Comparison of ENCODE assay signal across 8 mouse cellular contexts in the genomic region with DNA sequence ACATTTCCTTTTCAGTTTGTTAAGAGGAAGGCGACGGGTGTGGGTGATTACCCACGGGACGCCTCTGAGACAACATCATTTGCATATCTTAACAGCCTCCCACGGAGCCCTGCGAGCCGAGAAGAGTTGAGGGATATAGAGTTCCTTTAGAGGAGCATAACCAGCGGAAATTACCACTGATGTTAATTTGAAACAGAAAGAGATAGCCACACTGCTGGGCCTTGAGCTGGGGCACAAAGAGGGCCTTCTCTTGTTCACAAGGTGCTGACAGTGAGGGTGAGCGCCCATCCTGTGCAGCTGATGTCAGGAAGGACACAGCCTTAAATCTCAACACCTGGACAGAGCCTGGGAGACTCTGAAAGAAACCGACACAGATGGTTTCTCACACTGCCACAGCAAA.
DNase-seq lines count a peak whose midpoint lies in the region; ATAC-seq lines count a peak whose summit lies in the region.

No protein-coding gene starts in this region.

- no peak overlapping the region for H3K27ac ChIP-seq in forebrain, embryonic 14.5 days (ENCODE audit: low read depth, low read length)
- no peak overlapping the region for H3K27ac ChIP-seq in hindbrain, embryonic 11.5 days (ENCODE audit: low read depth, low read length)
- peak overlapping the region; percentile 78 for H3K27ac ChIP-seq in limb, embryonic 10.5 days

- ATAC-seq in forebrain, embryonic 14.5 days = peak; percentile 75
- no peak for ATAC-seq in hindbrain, embryonic 11.5 days (ENCODE audit: low FRiP score)

- H3K9ac ChIP-seq in forebrain, embryonic 14.5 days (ENCODE audit: low read length) = 0 out of 2 replicates have a peak overlapping the region, but pooled peaks have one; percentile 29
- no peak overlapping the region for H3K9ac ChIP-seq in hindbrain, embryonic 11.5 days (ENCODE audit: low read depth, low read length)

- peak overlapping the region; percentile 21 for H3K4me2 ChIP-seq in forebrain, embryonic 14.5 days (ENCODE audit: low read length)
- H3K4me2 ChIP-seq in hindbrain, embryonic 11.5 days (replicated peaks; ENCODE audit: low read depth, low read length) = peak overlapping the region; percentile 25; the same call in 1 of the 2 replicates

- H3K36me3 ChIP-seq in forebrain, embryonic 14.5 days (ENCODE audit: control insufficient read depth, insufficient read depth, low read length) = no peaks in the 10 kb centered on the region
- H3K36me3 ChIP-seq in hindbrain, embryonic 11.5 days (ENCODE audit: control insufficient read depth, insufficient read depth, low read length) = no peaks in the 10 kb centered on the region
- no peaks in the 10 kb centered on the region for H3K36me3 ChIP-seq in limb, embryonic 10.5 days

- no peak overlapping the region for H3K4me3 ChIP-seq in forebrain, embryonic 14.5 days (ENCODE audit: low read depth, low read length)
- H3K4me3 ChIP-seq in hindbrain, embryonic 11.5 days (ENCODE audit: low read depth, low read length) = no peak overlapping the region
- peak overlapping the region; percentile 17; the same call in 1 of the 2 replicates for H3K4me3 ChIP-seq in limb, embryonic 10.5 days

- no peaks in the 10 kb centered on the region for H3K9me3 ChIP-seq in forebrain, embryonic 14.5 days (replicated peaks; ENCODE audit: control insufficient read depth, low read length)
- H3K9me3 ChIP-seq in hindbrain, embryonic 11.5 days (ENCODE audit: control insufficient read depth, low read length) = no peaks in the 10 kb centered on the region
- H3K9me3 ChIP-seq in limb, embryonic 10.5 days (replicated peaks) = no peaks in the 10 kb centered on the region

- DNase-seq in brain, adult 2 months (ENCODE audit: low read depth, low spot score) = peak; percentile 75
- peak; percentile 63 for DNase-seq in forebrain, embryonic 14.5 days (ENCODE audit: low spot score)
- DNase-seq in hindbrain, embryonic 11.5 days (ENCODE audit: low spot score) = peak; percentile 36
- DNase-seq in limb, embryonic 10.5 days (ENCODE audit: low spot score) = peak; percentile 55
- DNase-seq in right cerebral cortex, postnatal 36 days (ENCODE audit: low spot score in 2 of 2) = peak; percentile 26 to 60
- no peak for DNase-seq in cerebellum, adult 11-12 months
- no peak for DNase-seq in adrenal gland, adult (ENCODE audit: inconsistent age in 2 of 2, low spot score in 1 of 2)
- no peak for DNase-seq in urinary bladder, postnatal 36 days (ENCODE audit: low spot score in 2 of 2)

- peaks cover 22% of the 10 kb centered on the region for H3K4me1 ChIP-seq in forebrain, embryonic 14.5 days (ENCODE audit: control insufficient read depth, insufficient read depth, low read length)
- H3K4me1 ChIP-seq in hindbrain, embryonic 11.5 days (replicated peaks; ENCODE audit: control insufficient read depth, insufficient read depth, low read length) = no peaks in the 10 kb centered on the region; the same call in 1 of the 2 replicates
- peaks cover 43% of the 10 kb centered on the region for H3K4me1 ChIP-seq in limb, embryonic 10.5 days

- no peaks in the 10 kb centered on the region for H3K27me3 ChIP-seq in forebrain, embryonic 14.5 days (replicated peaks; ENCODE audit: control insufficient read depth, insufficient read depth, low read length)
- H3K27me3 ChIP-seq in hindbrain, embryonic 11.5 days (ENCODE audit: control insufficient read depth, insufficient read depth, low read length) = no peaks in the 10 kb centered on the region
- no peaks in the 10 kb centered on the region for H3K27me3 ChIP-seq in limb, embryonic 10.5 days (ENCODE audit: low read depth, poor library complexity, severe bottlenecking)

- WGBS in forebrain, embryonic 14.5 days = 2% methylated on average over 10 of the region's 10 CpGs
- WGBS in hindbrain, embryonic 11.5 days = 2% methylated on average over 10 of the region's 10 CpGs
- WGBS in limb, embryonic 10.5 days = 2% methylated on average over 10 of the region's 10 CpGs

Comparison
In these comparisons a context has a peak if more than half of its experiments do, and no peak if none do; other contexts are left out.
1. DNase-seq: peak in brain, adult 2 months (single experiment), forebrain, embryonic 14.5 days (single experiment), hindbrain, embryonic 11.5 days (single experiment), limb, embryonic 10.5 days (single experiment) and right cerebral cortex, postnatal 36 days (2 of 2); none in cerebellum, adult 11-12 months (single experiment), adrenal gland, adult (0 of 2) and urinary bladder, postnatal 36 days (0 of 2).